Mouse (Mus musculus) CD4-positive naive resting alpha-beta T cell, adult 57 days (primary cell): ENCODE data around the gene Tnrc6b. TPM values are rescaled to one million over a fixed set of nuclear protein-coding genes. Genes with fewer than 3 reads are reported as not detected.

Source experiments
- total RNA-seq: library from RNA; stranded (reverse); gene quantifications from one replicate; pipeline ENCODE4 v1.2.4, GENCODE M21; 2023

The Tnrc6b gene
- total RNA-seq: 277 TPM

DNA sequence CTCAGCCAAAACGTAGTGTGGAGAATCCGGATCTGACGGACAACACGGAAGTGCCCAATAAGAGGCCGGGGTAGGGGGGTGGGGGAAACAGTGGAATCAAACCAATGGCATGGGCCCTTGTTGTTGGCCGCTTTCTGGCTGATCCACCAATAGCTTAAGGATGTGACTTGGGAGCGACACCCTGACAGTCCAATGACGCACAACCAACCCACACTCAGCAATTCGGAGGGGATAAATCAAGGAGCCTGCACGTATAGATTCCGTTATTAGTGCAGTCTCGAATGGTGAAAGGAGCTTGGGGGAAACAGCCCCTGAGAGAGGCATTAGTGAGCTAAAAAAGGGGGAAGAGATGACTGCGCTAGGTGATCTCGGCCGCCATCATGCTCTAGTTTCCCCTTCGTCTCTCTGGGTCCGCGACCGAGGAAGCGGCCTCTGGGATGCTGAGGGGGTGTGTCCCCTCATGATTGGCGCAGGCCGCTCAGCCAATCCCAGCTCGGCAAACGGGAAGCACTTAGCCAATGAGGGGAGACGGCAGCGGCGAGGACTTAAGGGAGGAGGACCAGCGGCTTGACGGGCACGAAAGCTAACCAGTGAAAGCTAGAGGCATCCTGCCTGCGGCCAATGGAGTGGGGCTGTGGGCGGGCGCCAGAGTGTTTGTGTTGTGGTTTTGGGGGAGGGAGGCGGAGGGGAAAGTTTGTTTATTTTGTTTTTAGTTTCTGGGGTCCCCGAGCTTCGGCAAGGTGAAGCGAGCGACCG is at the start of gene Tnrc6b:
TSS of gene Tnrc6b (plus strand) at position 706 of the 756 bp plus-strand sequence.

DNA sequence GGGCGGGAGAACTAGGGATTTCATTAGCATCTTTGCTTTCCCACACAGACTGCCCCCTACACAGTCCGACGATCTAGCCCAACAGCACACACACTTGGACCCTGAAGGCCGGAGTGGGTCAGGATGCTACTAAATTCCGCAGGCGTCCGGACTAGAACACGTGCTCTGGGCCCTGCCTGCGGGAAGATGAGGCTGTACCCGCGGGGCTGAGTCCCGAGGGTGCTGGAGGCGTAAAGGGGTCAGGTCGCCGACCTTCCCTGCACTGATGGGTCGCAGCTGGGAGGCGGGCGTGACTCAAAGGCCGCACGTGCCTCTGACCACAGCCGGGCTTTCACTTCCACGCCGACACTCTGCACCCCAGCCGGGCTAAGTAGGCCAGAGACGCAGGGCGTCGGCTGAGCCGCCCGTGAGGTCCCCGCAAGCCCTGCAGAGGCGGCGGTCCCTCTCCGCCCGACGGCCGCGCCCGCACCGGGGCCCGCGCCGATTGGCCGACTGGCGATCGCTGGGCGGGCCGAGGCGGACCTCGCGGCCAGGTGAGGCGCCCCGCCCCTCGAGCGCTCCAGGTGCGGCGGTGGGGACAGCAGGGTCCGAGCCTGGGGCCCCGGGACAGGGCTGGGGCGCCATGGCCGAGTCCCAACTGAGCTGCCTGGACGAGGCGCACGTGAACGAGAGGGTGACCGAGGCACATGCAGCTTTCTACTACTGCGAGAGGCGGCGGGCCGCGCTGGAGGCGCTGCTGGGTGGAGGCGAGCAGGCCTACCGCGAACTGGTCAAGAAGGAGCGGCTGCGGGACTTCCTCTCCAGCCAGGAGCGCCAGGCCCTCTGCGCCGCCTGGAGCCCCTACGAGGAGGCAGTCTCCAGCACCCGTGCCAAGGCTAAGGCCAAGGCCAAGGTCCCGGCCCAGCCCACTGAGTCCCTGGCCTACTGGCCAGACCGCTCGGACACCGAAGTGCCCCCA is 39.5 kb upstream of the Tnrc6b start, which contains the start of gene Fam83f:
TSS of gene Fam83f (plus strand) at position 553 of the 958 bp plus-strand sequence.

DNA sequence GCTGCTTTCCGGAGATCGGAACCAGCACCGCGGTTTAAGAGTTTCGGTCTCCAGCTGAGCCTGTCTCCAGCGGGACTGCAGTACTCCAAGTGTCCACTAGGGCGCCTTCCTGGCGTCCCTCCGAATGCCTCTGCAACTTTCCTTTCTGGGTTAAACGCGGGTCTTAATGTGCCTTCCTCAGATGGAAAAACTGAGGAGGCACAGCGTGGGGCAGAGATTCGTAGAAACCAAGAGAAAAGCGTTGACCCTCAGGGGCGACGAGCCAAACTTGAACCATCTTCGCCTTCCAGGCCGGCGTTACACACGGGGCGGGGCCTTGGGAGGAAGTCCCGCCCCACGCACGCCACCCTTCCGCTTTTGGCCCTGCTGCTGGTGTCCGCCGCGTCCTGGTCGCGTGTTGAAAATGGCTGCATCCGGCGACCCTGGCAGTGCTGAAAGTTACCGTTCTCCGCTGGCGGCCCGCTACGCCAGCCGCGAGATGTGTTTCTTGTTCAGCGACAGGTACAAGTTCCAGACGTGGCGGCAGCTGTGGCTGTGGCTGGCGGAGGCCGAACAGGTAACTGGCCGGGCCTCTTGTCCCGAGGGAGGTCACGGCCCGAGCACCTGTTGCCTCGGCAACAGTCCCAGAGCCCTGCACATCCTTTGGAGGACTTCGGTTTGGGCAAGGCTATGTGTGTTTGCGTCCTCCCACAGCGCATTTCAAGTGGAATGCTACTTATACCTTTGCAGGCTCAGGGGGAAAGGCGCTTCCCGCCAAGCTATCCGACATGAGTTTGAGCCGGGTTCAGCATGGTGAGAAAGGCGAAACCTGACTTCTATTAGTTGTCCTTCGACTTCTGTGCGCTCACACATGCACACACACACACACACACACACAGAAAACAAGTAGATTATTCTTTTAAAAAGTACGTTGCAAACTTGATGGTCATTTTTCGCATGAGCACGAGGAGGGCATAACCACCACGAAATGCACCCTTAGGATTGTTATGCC is 237.3 kb downstream of the Tnrc6b start, which contains the start of gene Adsl:
TSS of gene Adsl (plus strand) at position 346 of the 991 bp plus-strand sequence.

DNA sequence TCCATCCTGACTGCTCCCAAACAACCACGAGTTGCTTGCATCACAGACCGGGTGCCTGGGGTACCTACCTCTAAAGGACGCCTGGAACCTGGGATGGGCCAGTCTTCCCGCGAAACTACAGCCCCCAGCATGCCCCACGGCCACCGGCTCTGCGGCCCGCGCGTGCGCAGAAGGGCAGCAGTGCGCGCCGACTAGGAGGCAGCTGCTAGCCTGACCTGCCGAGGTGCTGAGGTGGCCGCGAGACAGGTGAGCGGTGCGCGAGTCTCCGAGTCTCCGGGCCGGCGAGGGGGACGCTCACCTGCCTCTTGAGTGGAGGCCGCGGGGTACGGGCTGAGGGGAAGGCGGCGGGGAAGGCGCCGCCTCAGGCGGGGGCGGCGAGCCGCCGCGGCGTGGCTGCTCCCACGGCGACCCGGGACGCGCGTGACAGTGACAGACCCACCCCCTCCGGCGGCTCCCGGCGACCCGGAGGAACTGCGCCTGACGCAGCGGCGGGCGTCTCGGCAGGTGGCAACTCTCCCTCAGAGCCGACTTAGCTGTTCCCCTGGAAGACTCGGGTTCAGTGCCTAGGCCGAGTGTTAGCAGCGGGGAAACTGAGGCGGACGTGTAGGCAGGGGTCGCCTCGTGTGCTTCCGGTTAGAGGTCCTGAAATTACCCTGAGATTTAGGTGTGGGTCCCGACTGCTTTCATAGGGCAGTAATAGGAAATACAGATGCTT is 266.7 kb downstream of the Tnrc6b start, which contains the start of gene Sgsm3:
TSS of gene Sgsm3 (plus strand) at position 146 of the 715 bp plus-strand sequence.

Other genes with a start within 250 kb of the Tnrc6b start
- 0.86 TPM for gene Enthd1, start 146.2 kb upstream of the Tnrc6b start, total RNA-seq
- gene Grap2, start 138.7 kb upstream of the Tnrc6b start, total RNA-seq: 476 TPM
- 0.33 TPM for gene Fam83f, start 39.5 kb upstream of the Tnrc6b start, total RNA-seq
- 84.7 TPM for gene Adsl, start 237.2 kb downstream of the Tnrc6b start, total RNA-seq